Mouse (Mus musculus) lung, embryonic 15.5 days (tissue): ENCODE results near the gene Adamtsl5. TPM values are rescaled to one million over a fixed set of nuclear protein-coding genes. Genes with fewer than 3 reads are reported as not detected.

Experiments
- ATAC-seq: fragments of 200-750 bp; cut with Nextera tagmentation; 2 replicates; pipeline ENCODE4 v1.8.0; 2017; ENCODE audit warnings: moderate number of reproducible peaks, borderline replicate concordance; ENCODE audit not compliant: low FRiP score, low TSS enrichment; ENCODE audit errors: extremely low read depth
- H3K27ac ChIP-seq: fragments of 300-500 bp; sonication (generic); 2 replicates; pipeline ENCODE4 v1.5.1; 2015; ENCODE audit warnings: moderate library complexity, mild to moderate bottlenecking, inconsistent platforms
- H3K27me3 ChIP-seq: fragments of 300-500 bp; sonication (generic); 2 replicates; pipeline ENCODE4 v1.6.1; 2015; ENCODE audit warnings: inconsistent platforms
- H3K36me3 ChIP-seq: fragments of 300-500 bp; sonication (generic); 2 replicates; pipeline ENCODE4 v1.6.1; 2015; ENCODE audit warnings: inconsistent platforms
- H3K4me1 ChIP-seq: fragments of 300-500 bp; sonication (generic); 2 replicates; pipeline ENCODE4 v1.6.1; 2015; ENCODE audit warnings: inconsistent platforms
- H3K4me2 ChIP-seq: fragments of 300-500 bp; sonication (generic); 2 replicates; pipeline ENCODE4 v1.6.1; 2015; ENCODE audit warnings: inconsistent platforms, mild to moderate bottlenecking, moderate library complexity
- H3K4me3 ChIP-seq: fragments of 300-500 bp; sonication (generic); 2 replicates; pipeline ENCODE4 v1.5.1; 2015; ENCODE audit warnings: mild to moderate bottlenecking, inconsistent platforms
- H3K9ac ChIP-seq: fragments of 300-500 bp; sonication (generic); 2 replicates; pipeline ENCODE4 v1.6.1; 2015; ENCODE audit warnings: inconsistent platforms
- H3K9me3 ChIP-seq: fragments of 300-500 bp; sonication (generic); 2 replicates; pipeline ENCODE4 v1.6.1; 2016; ENCODE audit warnings: inconsistent platforms
- WGBS: fragments of 180-500 bp; shearing (Covaris S2); methylation state at CpG from one replicate; pipeline ENCODE4 v1.1.7; 2015; 5-methylcytosine and 5-hydroxymethylcytosine counted together
- polyA plus RNA-seq: library from polyadenylated mRNA; unstranded; fragments of >200 nt; fragmentation: Nextera tagmentation; extraction: Ambion mirVana; gene quantifications from 2 replicates; pipeline ENCODE4 v1.2.1, GENCODE M21; 2015

Gene Adamtsl5
- polyA plus RNA-seq, 1 experiment from 2014 or later, result 3.4 TPM

GRCm38 (mm10) chr10:80313627-80314201 is 34.5 kb downstream of the Adamtsl5 start:
- Histone ChIP-seq H3K4me2 (peak overlapping the region; percentile 4; the same call in 1 of the 2 replicates), H3K27me3 (peaks cover 84% of the 10 kb centered on the region), H3K4me3 (no peak overlapping the region), H3K36me3 (0 out of 2 replicates have a peak, but pooled peaks cover 4% of the 10 kb centered on the region), H3K4me1 (peaks cover 31% of the 10 kb centered on the region), H3K9ac (no peak overlapping the region), H3K9me3 (no peaks in the 10 kb centered on the region), H3K27ac (no peak overlapping the region)
- ATAC-seq, result no peak
- WGBS, result 31% methylated on average over 20 of the region's 20 CpGs

GRCm38 (mm10) chr10:80312586-80313504 is 35.4 kb downstream of the Adamtsl5 start:
- H3K36me3 ChIP-seq, result no peaks in the 10 kb centered on the region
- H3K4me3 ChIP-seq, result no peak overlapping the region
- H3K9ac ChIP-seq, result no peak overlapping the region
- no peak overlapping the region for H3K27ac ChIP-seq
- H3K4me1 ChIP-seq, result peaks cover 31% of the 10 kb centered on the region
- no peak for ATAC-seq
- peaks cover 88% of the 10 kb centered on the region for H3K27me3 ChIP-seq
- H3K9me3 ChIP-seq, result no peaks in the 10 kb centered on the region
- H3K4me2 ChIP-seq, result no peak overlapping the region
- 50% methylated on average over 54 of the region's 54 CpGs for WGBS

- Histone ChIP-seq H3K9ac (no peak overlapping the region), H3K4me1 (peaks cover 29% of the 10 kb centered on the region), H3K36me3 (no peaks in the 10 kb centered on the region), H3K27me3 (peaks cover 83% of the 10 kb centered on the region), H3K9me3 (no peaks in the 10 kb centered on the region), H3K4me3 (no peak overlapping the region), H3K27ac (no peak overlapping the region), H3K4me2 (no peak overlapping the region)
- WGBS, result 67% methylated on average over 16 of the region's 16 CpGs
- ATAC-seq, result no peak
These were observed 36.7 kb downstream of the Adamtsl5 start for GRCm38 (mm10) chr10:80311560-80311959.

GRCm38 (mm10) chr10:80304862-80305261 is 43.4 kb downstream of the Adamtsl5 start:
- Histone ChIP-seq H3K9ac (no peak overlapping the region), H3K4me2 (peak overlapping the region; percentile 35), H3K27me3 (peaks cover 77% of the 10 kb centered on the region), H3K27ac (no peak overlapping the region), H3K4me3 (peak overlapping the region; percentile 16; the same call in 1 of the 2 replicates), H3K36me3 (no peaks in the 10 kb centered on the region), H3K4me1 (peaks cover 20% of the 10 kb centered on the region), H3K9me3 (no peaks in the 10 kb centered on the region)
- ATAC-seq, result no peak
- 12% methylated on average over 25 of the region's 25 CpGs for WGBS

GRCm38 (mm10) chr10:80304458-80304857 is 43.8 kb downstream of the Adamtsl5 start:
- WGBS, result 11% methylated on average over 12 of the region's 12 CpGs
- no peak for ATAC-seq
- H3K4me1 ChIP-seq, result peaks cover 20% of the 10 kb centered on the region
- H3K27ac ChIP-seq, result no peak overlapping the region
- H3K36me3 ChIP-seq, result no peaks in the 10 kb centered on the region
- H3K9ac ChIP-seq, result no peak overlapping the region
- peaks cover 80% of the 10 kb centered on the region for H3K27me3 ChIP-seq
- H3K4me3 ChIP-seq, result peak overlapping the region; percentile 16; the same call in 1 of the 2 replicates
- no peaks in the 10 kb centered on the region for H3K9me3 ChIP-seq
- peak overlapping the region; percentile 35 for H3K4me2 ChIP-seq

GRCm38 (mm10) chr10:80302471-80302881 is 45.7 kb downstream of the Adamtsl5 start:
- WGBS, result 6% methylated on average over 9 of the region's 9 CpGs
- Histone ChIP-seq H3K4me1 (peaks cover 20% of the 10 kb centered on the region), H3K4me3 (0 out of 2 replicates have a peak overlapping the region, but pooled peaks have one; percentile 1), H3K4me2 (peak overlapping the region; percentile 32), H3K27ac (peak overlapping the region; percentile 44), H3K9me3 (no peaks in the 10 kb centered on the region), H3K9ac (no peak overlapping the region; the same call in 1 of the 2 replicates), H3K36me3 (no peaks in the 10 kb centered on the region), H3K27me3 (peaks cover 90% of the 10 kb centered on the region)
- ATAC-seq, result peak; percentile 78

- peak overlapping the region; percentile 39 for H3K27ac ChIP-seq
- H3K27me3 ChIP-seq, result peaks cover 90% of the 10 kb centered on the region
- H3K9ac ChIP-seq, result no peak overlapping the region
- H3K4me3 ChIP-seq, result 0 out of 2 replicates have a peak overlapping the region, but pooled peaks have one; percentile 1
- H3K36me3 ChIP-seq, result no peaks in the 10 kb centered on the region
- peak overlapping the region; percentile 32 for H3K4me2 ChIP-seq
- ATAC-seq, result no peak
- H3K9me3 ChIP-seq, result no peaks in the 10 kb centered on the region
- H3K4me1 ChIP-seq, result peaks cover 20% of the 10 kb centered on the region
- 38% methylated on average over 5 of the region's 5 CpGs for WGBS
These were observed 46.2 kb downstream of the Adamtsl5 start for GRCm38 (mm10) chr10:80302082-80302355.

- Histone ChIP-seq H3K9me3 (no peaks in the 10 kb centered on the region), H3K4me2 (peak overlapping the region; percentile 32; the same call in 1 of the 2 replicates), H3K36me3 (no peaks in the 10 kb centered on the region), H3K4me1 (peaks cover 20% of the 10 kb centered on the region), H3K9ac (no peak overlapping the region), H3K27ac (peak overlapping the region; percentile 39; the same call in 1 of the 2 replicates), H3K4me3 (no peak overlapping the region), H3K27me3 (peaks cover 92% of the 10 kb centered on the region)
- ATAC-seq, result no peak
- 70% methylated on average over 9 of the region's 10 CpGs for WGBS
These were observed 46.7 kb downstream of the Adamtsl5 start for GRCm38 (mm10) chr10:80301256-80302081.

GRCm38 (mm10) chr10:80300672-80301181 is 47.5 kb downstream of the Adamtsl5 start:
- peaks cover 24% of the 10 kb centered on the region for H3K4me1 ChIP-seq
- peaks cover 86% of the 10 kb centered on the region for H3K27me3 ChIP-seq
- no peak for ATAC-seq
- no peak overlapping the region for H3K27ac ChIP-seq
- 37% methylated on average over 11 of the region's 11 CpGs for WGBS
- H3K36me3 ChIP-seq, result no peaks in the 10 kb centered on the region
- no peak overlapping the region for H3K4me3 ChIP-seq
- no peak overlapping the region for H3K9ac ChIP-seq
- no peak overlapping the region for H3K4me2 ChIP-seq
- H3K9me3 ChIP-seq, result no peaks in the 10 kb centered on the region

GRCm38 (mm10) chr10:80299824-80300223 is 48.4 kb downstream of the Adamtsl5 start:
- 49% methylated on average over 10 of the region's 10 CpGs for WGBS
- Histone ChIP-seq H3K27ac (no peak overlapping the region), H3K9ac (no peak overlapping the region), H3K4me1 (peaks cover 29% of the 10 kb centered on the region), H3K9me3 (no peaks in the 10 kb centered on the region), H3K27me3 (peaks cover 77% of the 10 kb centered on the region), H3K36me3 (peaks cover under 1% of the 10 kb centered on the region), H3K4me2 (no peak overlapping the region), H3K4me3 (no peak overlapping the region)
- ATAC-seq, result no peak

GRCm38 (mm10) chr10:80299301-80299700 is 48.9 kb downstream of the Adamtsl5 start:
- Histone ChIP-seq H3K27me3 (peaks cover 72% of the 10 kb centered on the region), H3K9ac (no peak overlapping the region), H3K27ac (no peak overlapping the region), H3K4me2 (no peak overlapping the region), H3K4me3 (no peak overlapping the region), H3K36me3 (peaks cover 5% of the 10 kb centered on the region), H3K4me1 (peaks cover 31% of the 10 kb centered on the region), H3K9me3 (no peaks in the 10 kb centered on the region)
- WGBS, result 13% methylated on average over 15 of the region's 15 CpGs
- ATAC-seq, result no peak
